Mouse (Mus musculus): ENCODE measurements around the gene Clasrp.

The Clasrp gene

DNA sequence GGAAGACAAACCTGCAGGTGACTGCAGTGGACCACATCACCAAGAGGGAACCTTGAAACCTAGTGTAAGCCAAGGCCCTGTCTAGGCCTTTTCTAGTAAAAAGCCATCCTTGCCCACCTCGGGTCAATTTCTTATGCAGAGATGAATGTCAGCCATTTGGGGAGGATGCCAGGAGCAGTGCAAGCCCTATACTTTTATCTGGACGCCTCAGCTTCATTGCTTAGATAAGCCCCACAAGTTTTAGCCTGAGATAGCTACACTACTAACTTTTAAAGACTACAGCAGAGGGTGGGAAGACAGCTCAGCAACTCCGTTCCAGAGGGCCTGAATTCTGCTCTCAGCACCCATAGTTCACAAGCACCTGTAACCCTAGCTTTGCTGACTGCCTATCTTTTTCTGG is 40.4 kb downstream of the Clasrp start:
- no peak for DNase-seq (ENCODE audit: low spot score in 2 of 2)

GRCm38 (mm10) chr7:19562643-19563410 is 41.5 kb downstream of the Clasrp start, which contains the start of gene Ppp1r37:
Gene Ppp1r37 (minus strand): TSS chr7:19563076.
- DNase-seq (ENCODE audit: low spot score in 2 of 2), result no peak

GRCm38 (mm10) chr7:19561765-19562642 is 42.3 kb downstream of the Clasrp start:
- DNase-seq (ENCODE audit: low spot score in 2 of 2), result peak; percentile 66 to 87

GRCm38 (mm10) chr7:19561431-19561764 is 42.9 kb downstream of the Clasrp start:
- no peak for DNase-seq (ENCODE audit: low spot score in 2 of 2)

- DNase-seq (ENCODE audit: low spot score in 2 of 2), result no peak
Measured at GRCm38 (mm10) chr7:19560491-19561260, 43.6 kb downstream of the Clasrp start.

GRCm38 (mm10) chr7:19558965-19559364 is 45.3 kb downstream of the Clasrp start:
- no peak for DNase-seq (ENCODE audit: low spot score in 2 of 2)

DNA sequence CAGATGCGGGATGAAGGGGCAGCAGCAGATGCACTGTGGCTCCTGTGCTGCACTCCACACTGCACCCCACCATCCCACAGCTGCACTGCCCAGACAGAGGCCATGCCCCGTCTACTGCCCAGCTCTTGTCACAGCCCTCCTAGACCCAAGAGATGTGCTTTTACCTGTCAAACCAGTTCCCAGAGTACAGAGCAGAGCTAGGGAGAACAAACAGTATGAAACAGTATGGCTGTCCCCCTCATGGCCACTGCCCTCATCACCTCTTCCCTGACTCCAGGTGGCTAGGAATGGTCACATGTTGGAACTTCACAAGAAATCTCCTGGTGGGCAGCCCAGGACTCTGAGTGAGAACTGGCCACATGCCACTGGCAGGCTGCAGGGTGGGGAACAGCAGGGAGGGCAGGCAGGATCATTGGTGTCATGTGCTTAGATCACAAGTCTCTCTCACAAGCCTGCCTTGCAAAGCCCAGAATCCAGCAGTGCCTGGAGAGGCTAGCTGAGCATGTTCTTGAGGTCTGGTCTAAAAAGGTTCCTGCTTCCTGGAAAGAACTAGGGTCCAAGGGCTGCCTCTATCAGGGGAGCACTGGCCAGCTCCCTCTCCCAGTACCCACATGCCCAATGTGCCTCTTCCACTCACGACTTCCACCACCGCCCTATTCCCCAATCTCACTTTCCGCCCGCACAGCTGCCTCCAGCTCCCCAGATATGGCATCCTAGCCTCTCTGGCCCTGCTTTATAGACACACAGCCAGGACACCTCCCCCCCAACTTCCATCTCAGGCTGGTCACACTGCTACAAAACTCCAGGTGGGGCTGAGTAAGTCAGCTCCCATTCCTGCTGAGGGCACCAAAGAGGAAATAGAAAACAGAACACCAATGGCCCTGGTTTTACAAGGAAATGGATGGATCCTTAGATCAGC is 46.0 kb downstream of the Clasrp start:
- no peak for DNase-seq (ENCODE audit: low spot score in 2 of 2)

DNA sequence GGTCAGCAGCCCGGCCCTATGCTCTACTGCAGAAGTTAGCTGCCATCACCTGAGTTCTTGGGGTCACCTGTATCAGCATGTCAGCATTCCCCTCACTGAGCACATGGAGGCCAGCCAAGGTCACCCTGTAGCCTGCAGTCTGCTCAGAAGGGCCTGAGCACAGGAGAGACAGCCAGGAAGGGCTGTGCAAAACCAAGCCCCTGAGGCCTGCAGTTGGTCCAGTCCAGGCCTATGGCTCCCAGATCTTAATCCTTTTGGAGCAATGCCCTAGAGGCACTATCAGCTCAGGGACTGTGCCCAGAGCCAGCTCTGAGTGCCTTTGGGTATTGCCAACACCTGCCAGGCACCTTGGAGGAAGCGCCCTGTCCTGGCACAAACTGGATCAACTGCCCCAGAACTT is 47.2 kb downstream of the Clasrp start:
- DNase-seq (ENCODE audit: low spot score in 2 of 2), result no peak

DNA sequence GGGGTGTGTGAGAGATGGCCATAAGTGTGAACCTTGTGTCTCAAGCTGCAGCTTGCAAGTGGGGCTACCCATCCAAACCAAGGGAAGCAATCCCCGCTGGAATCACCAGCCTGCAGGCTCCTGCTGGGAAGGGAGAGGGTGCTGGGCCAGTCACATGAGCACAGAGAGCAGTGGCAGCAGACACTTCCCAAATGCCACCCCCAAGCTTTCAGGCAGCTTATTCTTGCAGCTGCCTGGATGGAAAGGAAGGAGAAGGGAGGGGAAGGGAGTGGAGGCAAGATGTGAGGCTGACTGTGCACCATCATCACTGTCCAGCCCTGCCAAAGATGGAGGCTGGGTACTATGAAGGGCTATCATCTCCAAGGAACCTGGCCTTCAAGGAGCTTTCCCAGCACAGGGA is 50.1 kb downstream of the Clasrp start:
- no peak for DNase-seq (ENCODE audit: low spot score in 2 of 2)

GRCm38 (mm10) chr7:19552443-19552842 is 51.8 kb downstream of the Clasrp start:
- DNase-seq (ENCODE audit: low spot score in 2 of 2), result no peak

GRCm38 (mm10) chr7:19551634-19552033 is 52.7 kb downstream of the Clasrp start:
- DNase-seq (ENCODE audit: low spot score in 2 of 2), result no peak

- no peak for DNase-seq (ENCODE audit: low spot score in 2 of 2)
Measured at GRCm38 (mm10) chr7:19549394-19549793, 54.9 kb downstream of the Clasrp start.

- DNase-seq (ENCODE audit: low spot score in 2 of 2), result no peak
Measured at GRCm38 (mm10) chr7:19547344-19547969, 56.8 kb downstream of the Clasrp start.

GRCm38 (mm10) chr7:19546007-19546406 is 58.3 kb downstream of the Clasrp start:
- no peak for DNase-seq (ENCODE audit: low spot score in 2 of 2)

DNA sequence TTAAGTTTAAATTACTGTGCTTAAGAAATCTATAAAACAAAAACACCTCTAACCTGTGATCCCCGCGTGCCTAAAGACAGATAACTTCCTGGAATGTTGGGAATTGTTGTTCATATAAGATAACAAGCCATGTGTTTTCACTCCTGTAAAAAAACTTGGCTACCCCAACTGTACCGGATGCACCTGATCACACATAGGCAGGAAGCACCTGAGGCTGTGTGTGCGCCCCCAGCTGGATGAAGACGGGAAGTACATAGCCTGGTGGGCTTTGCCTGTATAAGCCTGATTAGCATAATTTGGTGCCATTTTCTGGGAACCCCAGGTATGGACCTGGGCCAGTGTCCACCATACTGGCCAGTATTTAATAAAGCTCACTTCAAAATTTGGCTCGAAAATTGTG is 60.7 kb downstream of the Clasrp start:
- no peak for DNase-seq (ENCODE audit: low spot score in 2 of 2)

DNA sequence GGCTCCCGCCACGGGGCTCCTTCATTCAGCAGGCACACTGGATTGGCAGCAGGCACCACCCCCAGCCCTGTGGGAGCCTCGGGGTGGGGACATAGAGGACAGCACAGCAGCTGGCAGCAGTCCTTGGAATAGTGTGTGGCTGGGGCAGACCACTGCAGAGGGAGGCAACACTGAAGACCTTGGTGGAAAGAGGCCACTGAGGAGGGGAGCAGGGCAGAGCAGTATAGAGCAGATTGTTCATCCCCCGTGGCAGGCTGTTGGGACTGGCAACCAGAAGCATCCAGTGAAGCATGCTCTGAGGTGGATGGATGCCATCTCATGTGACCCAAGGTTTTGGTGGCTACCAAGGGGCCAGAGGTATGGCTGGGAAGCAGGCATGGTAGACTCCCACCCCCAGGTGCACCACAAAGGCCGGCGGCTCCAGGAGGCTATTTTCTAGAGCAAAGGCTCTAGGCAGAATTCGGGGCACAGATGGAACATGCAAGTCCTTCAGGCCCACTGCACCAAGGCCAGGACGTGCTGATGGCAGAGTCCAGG is 62.1 kb downstream of the Clasrp start:
- peak in 1 of 2 experiments; percentile 68 for DNase-seq (ENCODE audit: low spot score in 2 of 2)

GRCm38 (mm10) chr7:19541681-19542154 is 62.6 kb downstream of the Clasrp start:
- no peak for DNase-seq (ENCODE audit: low spot score in 2 of 2)

DNA sequence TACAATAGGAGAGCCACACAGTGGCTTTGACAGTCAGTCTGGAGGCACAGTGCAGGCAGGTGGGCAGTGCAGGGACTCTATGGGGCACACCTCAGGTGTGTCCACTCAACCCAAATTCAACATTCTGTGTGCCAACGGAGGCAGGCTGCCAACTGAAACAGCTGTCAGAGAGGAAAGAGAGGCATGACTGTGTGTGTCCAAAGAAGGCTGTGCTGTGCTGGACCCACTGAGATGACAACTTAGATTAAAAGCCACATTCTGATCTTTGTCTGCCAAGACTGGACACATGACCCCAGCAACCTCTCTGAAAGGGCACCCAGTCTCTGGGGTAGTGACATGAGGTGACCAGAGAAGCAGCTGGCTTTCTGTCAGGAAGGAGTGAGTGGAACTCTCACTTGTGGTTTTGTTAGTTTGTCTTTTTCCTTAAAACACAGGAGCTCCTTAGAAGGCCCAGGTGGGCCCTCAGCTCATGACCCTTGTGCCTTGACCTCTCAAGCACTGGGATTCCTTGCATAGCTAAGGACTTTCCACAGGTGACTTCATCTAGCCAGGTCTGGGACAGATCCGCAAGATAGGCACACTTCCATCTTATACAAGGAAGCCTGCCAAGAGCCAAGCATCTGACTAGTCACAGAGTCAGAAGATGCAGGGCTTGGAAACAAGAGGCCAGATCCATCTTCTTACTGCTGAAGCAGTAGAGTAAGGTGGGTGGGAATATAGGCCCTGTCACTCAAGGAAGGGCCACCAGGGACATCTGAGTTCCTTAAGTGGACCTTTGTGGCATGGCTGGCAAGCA is 63.3 kb downstream of the Clasrp start:
- DNase-seq (ENCODE audit: low spot score in 2 of 2), result no peak

- DNase-seq (ENCODE audit: low spot score in 2 of 2), result no peak
Measured at GRCm38 (mm10) chr7:19534676-19535075, 69.6 kb downstream of the Clasrp start.

All from frontal cortex, postnatal 10 days (tissue).